Mouse (Mus musculus) heart, embryonic 10.5 days (tissue): Measurements from ENCODE around the gene Eif5. TPM values are rescaled to one million over a fixed set of nuclear protein-coding genes. Genes with fewer than 3 reads are reported as not detected.

Source experiments
- DNase-seq: peaks from one replicate; pipeline ENCODE4 v3.0.0-alpha.2; 2017; ENCODE audit warnings: low spot score
- H3K27ac ChIP-seq: fragments of 300-500 bp; sonication (generic); 2 replicates; pipeline ENCODE4 v1.5.1; 2016; ENCODE audit warnings: mild to moderate bottlenecking
- H3K27me3 ChIP-seq: fragments of 300-500 bp; sonication (generic); 2 replicates; pipeline ENCODE4 v1.6.1; 2016; ENCODE audit warnings: mild to moderate bottlenecking; ENCODE audit not compliant: poor library complexity, insufficient read depth, severe bottlenecking
- H3K36me3 ChIP-seq: fragments of 300-500 bp; sonication (generic); 2 replicates; pipeline ENCODE4 v1.6.1; 2016; ENCODE audit warnings: mild to moderate bottlenecking, moderate library complexity
- H3K4me1 ChIP-seq: fragments of 300-500 bp; sonication (generic); 2 replicates; pipeline ENCODE4 v1.6.1; 2016; ENCODE audit warnings: mild to moderate bottlenecking
- H3K4me3 ChIP-seq: fragments of 300-500 bp; sonication (generic); 2 replicates; pipeline ENCODE4 v1.5.1; 2016; ENCODE audit warnings: mild to moderate bottlenecking, moderate library complexity
- H3K9me3 ChIP-seq: fragments of 300-500 bp; sonication (generic); 2 replicates; pipeline ENCODE4 v1.6.1; 2016; ENCODE audit warnings: mild to moderate bottlenecking, moderate library complexity
- WGBS: fragments of 180-500 bp; shearing (Covaris S2); methylation state at CpG from one replicate; pipeline ENCODE4 v1.1.7; 2016; 5-methylcytosine and 5-hydroxymethylcytosine counted together
- polyA plus RNA-seq: library from polyadenylated mRNA; unstranded; fragments of >200 nt; fragmentation: Nextera tagmentation; extraction: Ambion mirVana; gene quantifications from 2 replicates; pipeline ENCODE4 v1.2.1, GENCODE M21; 2016

Eif5 gene
- polyA plus RNA-seq, 1 experiment from 2014 or later: 616 TPM

DNA sequence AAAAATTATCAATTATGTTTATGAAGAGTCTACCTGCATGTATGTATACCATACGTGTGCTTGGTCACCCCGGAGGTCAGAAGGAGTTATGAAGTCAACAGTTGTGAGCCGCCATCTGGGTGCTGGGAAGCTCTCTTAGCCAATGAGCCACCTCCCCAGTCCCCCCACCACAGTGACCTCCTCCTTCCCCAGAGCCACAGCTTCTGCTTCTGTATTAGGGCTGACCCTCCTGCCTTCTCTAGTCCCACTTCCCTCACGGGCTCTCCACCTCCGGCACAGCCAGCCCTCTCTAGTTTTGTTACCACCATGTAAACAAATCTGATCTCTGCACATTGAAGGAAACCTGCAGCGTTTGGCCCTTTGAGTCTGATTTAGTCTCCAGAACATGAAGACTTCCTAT is 19.7 kb downstream of the Eif5 start:
- DNase-seq: no peak
- Histone ChIP-seq H3K9me3 (no peaks in the 10 kb centered on the region), H3K4me3 (no peak overlapping the region), H3K4me1 (peaks cover 16% of the 10 kb centered on the region), H3K27me3 (no peaks in the 10 kb centered on the region), H3K36me3 (no peaks in the 10 kb centered on the region), H3K27ac (no peak overlapping the region)
- 72% methylated on average over 6 of the region's 6 CpGs for WGBS

DNA sequence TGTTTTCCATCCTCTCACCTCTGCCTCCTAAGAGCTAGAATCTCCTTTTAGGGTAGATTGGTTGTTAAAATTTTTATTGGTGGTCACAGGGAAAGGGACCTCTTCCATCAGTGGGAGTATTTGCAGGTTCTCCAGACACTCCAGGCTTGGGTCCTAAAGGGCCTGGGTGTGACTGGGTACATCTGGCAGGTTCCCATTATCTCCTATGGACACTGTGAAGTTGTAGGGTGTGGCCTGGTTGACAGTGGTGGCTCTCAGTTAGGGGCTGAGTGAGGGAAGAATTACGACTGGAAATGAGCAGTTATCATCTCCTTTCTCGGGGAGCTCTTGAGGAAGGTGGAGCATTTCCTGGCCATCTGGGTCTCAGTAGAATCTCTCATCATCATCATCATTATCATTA is 20.8 kb downstream of the Eif5 start:
- peak; percentile 85 for DNase-seq
- H3K27me3 ChIP-seq: no peaks in the 10 kb centered on the region
- 41% methylated on average over 2 of the region's 2 CpGs for WGBS

DNA sequence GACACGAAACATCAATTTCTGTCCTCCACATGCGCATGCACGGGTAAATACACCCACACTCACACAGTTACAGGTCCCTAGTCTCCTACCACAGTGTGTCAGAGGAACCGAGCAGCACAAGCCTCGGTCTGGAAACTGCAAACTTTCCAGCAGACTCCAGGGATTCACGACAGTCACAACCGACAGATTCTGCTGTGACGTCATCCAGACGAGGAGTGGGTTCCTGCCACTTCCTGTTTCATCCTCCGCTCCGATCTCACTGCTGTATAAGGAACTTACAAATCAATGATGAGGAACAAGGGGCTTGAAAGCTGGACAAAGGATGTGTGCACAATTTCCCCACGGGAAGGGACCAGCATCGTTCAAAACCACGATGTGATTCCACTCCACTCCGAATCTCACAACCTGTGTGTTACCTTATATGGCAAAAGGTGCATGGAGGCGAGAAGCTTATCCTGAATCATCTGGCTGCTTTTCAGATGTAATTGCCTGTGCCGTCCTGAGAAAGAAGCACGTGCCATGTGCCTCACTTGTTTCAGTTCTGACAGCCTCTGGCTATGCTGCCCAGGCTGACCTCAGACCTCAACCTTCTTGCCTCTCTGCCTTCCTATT is 21.9 kb downstream of the Eif5 start:
- H3K27ac ChIP-seq: peak overlapping the region; percentile 57; the same call in 1 of the 2 replicates
- H3K9me3 ChIP-seq: no peaks in the 10 kb centered on the region
- DNase-seq: no peak
- no peaks in the 10 kb centered on the region for H3K27me3 ChIP-seq
- H3K36me3 ChIP-seq: no peaks in the 10 kb centered on the region
- peak overlapping the region; percentile 41; the same call in 1 of the 2 replicates for H3K4me3 ChIP-seq
- WGBS: 46% methylated on average over 18 of the region's 18 CpGs
- peaks cover 23% of the 10 kb centered on the region for H3K4me1 ChIP-seq

More for the DNA sequence above, 20.8 kb downstream of the Eif5 start:
- no peak overlapping the region for H3K4me3 ChIP-seq
- H3K4me1 ChIP-seq: peaks cover 23% of the 10 kb centered on the region
- H3K36me3 ChIP-seq: no peaks in the 10 kb centered on the region
- H3K27ac ChIP-seq: no peak overlapping the region
- H3K9me3 ChIP-seq: no peaks in the 10 kb centered on the region

- H3K27ac ChIP-seq: peak overlapping the region; percentile 57; the same call in 1 of the 2 replicates
- H3K27me3 ChIP-seq: no peaks in the 10 kb centered on the region
- H3K36me3 ChIP-seq: no peaks in the 10 kb centered on the region
- no peaks in the 10 kb centered on the region for H3K9me3 ChIP-seq
- no peak overlapping the region for H3K4me3 ChIP-seq
- peaks cover 23% of the 10 kb centered on the region for H3K4me1 ChIP-seq
- 76% methylated on average over 5 of the region's 5 CpGs for WGBS
- DNase-seq: no peak
Measured at GRCm38 (mm10) chr12:111560286-111560685, 22.5 kb downstream of the Eif5 start.

DNA sequence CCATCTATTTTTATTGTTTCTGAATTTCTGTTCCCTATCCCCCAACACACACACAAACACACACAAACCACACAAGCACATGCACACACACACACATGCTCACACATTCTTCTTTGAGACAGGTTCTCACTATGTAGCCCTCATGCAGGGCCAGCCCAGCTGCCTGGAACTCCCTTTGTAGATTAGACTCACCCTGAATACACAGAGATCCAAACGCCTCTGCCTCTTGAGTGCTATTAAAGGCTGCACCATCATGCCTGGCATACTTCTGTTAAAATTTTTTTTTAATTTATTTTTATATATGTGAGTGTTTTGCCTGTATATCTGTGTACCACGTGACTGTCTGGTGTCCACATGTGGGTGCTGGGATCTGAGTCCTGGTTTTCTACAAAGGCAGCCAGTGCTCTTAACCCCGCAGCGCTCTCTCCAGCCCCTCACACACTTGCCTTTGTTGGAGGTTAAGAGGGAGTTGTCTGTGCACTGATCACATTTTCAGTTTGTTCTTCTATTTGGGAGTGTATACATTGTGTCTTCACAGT is 24.5 kb downstream of the Eif5 start:
- Histone ChIP-seq H3K9me3 (no peaks in the 10 kb centered on the region), H3K36me3 (no peaks in the 10 kb centered on the region), H3K4me3 (no peak overlapping the region), H3K27ac (peak overlapping the region; percentile 44; the same call in 1 of the 2 replicates), H3K27me3 (no peaks in the 10 kb centered on the region), H3K4me1 (peaks cover 23% of the 10 kb centered on the region)
- no peak for DNase-seq
- 37% methylated on average over 4 of the region's 4 CpGs for WGBS

DNA sequence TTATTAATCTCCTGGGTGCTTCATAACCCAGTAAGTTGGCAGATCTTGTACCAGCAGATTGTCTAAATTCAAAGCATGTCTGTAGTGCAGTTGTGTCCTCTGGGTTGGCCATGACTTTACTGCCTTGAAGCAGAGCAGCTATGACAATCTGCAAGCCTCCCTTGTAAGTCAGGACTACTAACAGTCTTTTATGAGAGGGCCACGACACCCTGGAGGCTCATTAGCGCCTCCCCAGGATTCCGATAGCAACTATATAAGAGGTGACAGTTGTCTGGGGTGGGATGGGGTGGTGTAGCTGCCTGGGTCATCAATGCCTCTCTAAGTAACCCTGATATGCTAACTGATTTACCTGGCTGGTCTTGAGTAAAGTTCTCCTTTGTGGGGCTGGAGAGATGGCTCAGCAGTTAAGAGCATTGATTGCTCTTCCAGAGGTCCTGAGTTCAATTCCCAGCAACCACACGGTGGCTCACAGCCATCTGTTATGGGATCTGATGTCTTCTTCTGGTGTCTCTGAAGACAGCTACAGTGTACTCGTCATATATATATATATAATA is 25.3 kb downstream of the Eif5 start:
- Histone ChIP-seq H3K27ac (no peak overlapping the region), H3K9me3 (no peaks in the 10 kb centered on the region), H3K36me3 (no peaks in the 10 kb centered on the region), H3K4me1 (peaks cover 23% of the 10 kb centered on the region), H3K27me3 (no peaks in the 10 kb centered on the region), H3K4me3 (no peak overlapping the region)
- 39% methylated on average over 5 of the region's 5 CpGs for WGBS
- no peak for DNase-seq

GRCm38 (mm10) chr12:111565363-111565762 is 27.5 kb downstream of the Eif5 start:
- no peak for DNase-seq
- Histone ChIP-seq H3K9me3 (no peaks in the 10 kb centered on the region), H3K4me1 (peaks cover 19% of the 10 kb centered on the region), H3K27ac (no peak overlapping the region), H3K4me3 (no peak overlapping the region), H3K27me3 (no peaks in the 10 kb centered on the region), H3K36me3 (no peaks in the 10 kb centered on the region)
- WGBS: 77% methylated on average over 5 of the region's 5 CpGs

DNA sequence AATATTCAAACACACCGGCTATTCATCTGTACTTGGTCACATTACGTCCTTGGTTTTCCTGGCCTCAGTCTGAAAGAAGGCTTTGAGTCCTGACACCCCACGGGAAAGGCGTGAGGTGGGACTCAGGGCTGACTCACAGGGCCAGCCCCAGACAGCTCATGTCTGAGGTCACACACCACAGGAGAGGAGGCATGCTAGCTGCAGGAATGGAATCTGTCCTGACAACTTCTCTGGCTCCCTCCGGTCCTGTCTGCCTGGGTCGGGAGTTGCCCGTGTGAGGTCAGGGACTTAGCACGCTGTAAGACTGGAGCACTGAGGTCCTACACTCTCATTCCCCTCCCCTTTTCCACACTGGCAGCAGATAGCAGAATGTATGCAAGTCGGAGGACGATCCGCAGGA is 31.0 kb downstream of the Eif5 start:
- WGBS: 48% methylated on average over 11 of the region's 11 CpGs
- DNase-seq: no peak
- H3K4me3 ChIP-seq: no peak overlapping the region
- peaks cover 16% of the 10 kb centered on the region for H3K4me1 ChIP-seq
- no peak overlapping the region for H3K27ac ChIP-seq
- no peaks in the 10 kb centered on the region for H3K9me3 ChIP-seq
- H3K27me3 ChIP-seq: no peaks in the 10 kb centered on the region
- no peaks in the 10 kb centered on the region for H3K36me3 ChIP-seq

GRCm38 (mm10) chr12:111572406-111572805 is 34.6 kb downstream of the Eif5 start:
- 66% methylated on average over 7 of the region's 7 CpGs for WGBS

GRCm38 (mm10) chr12:111573315-111573714 is 35.5 kb downstream of the Eif5 start:
- Histone ChIP-seq H3K9me3 (no peaks in the 10 kb centered on the region), H3K4me1 (peaks cover 29% of the 10 kb centered on the region), H3K27ac (no peak overlapping the region), H3K36me3 (peaks cover 3% of the 10 kb centered on the region; the same call in 1 of the 2 replicates), H3K27me3 (no peaks in the 10 kb centered on the region), H3K4me3 (peak overlapping the region; percentile 100)
- no peak for DNase-seq
- 59% methylated on average over 6 of the region's 6 CpGs for WGBS

More at GRCm38 (mm10) chr12:111572406-111572805, 34.6 kb downstream of the Eif5 start:
- H3K36me3 ChIP-seq: peaks cover 2% of the 10 kb centered on the region; the same call in 1 of the 2 replicates
- H3K9me3 ChIP-seq: no peaks in the 10 kb centered on the region
- no peaks in the 10 kb centered on the region for H3K27me3 ChIP-seq
- H3K4me3 ChIP-seq: no peak overlapping the region
- DNase-seq: no peak
- H3K4me1 ChIP-seq: peaks cover 29% of the 10 kb centered on the region
- no peak overlapping the region for H3K27ac ChIP-seq

DNA sequence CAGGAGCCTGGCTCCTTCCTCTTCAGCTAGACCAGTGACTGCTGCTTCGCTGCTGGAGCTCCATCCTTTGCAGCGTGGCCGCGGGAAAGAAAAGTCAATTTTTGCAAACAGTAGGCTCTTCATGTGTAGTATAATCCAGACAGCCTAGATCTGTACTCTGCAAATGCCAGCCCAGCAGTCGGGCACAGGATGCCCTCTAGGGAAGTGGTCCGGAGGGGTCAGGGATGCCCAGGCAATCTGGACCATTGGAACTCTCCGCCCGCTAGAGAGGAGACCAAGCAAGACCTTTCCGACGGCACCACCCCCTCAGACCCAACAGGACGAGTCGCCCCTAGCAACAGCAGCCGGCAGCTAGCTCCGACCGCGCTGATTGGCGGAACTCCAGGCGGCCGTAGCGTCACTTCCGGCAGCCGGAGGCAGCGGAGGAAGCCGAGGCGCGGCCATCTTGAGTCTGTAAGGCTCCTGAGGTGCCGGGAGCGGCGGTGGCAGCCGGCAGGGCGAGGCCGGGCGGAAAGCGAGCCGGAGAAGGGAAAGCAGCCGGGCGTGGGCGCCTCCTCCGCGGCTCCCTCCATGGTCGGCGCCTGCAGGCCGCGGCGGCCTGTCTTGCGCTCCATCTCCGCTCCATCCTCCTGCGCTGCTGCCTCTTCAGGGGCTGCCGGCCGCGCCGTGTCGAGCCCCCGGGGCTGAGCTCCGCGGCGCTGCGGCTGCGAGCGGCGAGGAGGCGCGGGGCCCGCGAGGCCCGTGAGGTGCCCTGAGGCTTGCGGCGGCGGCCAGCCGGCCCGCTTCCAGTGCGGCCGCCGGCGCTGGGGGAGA is 36.5 kb downstream of the Eif5 start, which contains the start of gene Mark3:
Mark3 (plus strand) TSS at position 450 of the 813 bp plus-strand sequence.
- H3K4me3 ChIP-seq: peak within 1 kb of the TSS; percentile 100
- H3K4me1 ChIP-seq: peaks cover 25% of the 10 kb centered on the region
- DNase-seq: peak; percentile 99
- under 1% methylated on average over 75 of the region's 75 CpGs for WGBS
- no peaks in the 10 kb centered on the region for H3K27me3 ChIP-seq
- H3K36me3 ChIP-seq: peaks cover 3% of the 10 kb centered on the region; the same call in 1 of the 2 replicates
- peak within 1 kb of the TSS; percentile 98 for H3K27ac ChIP-seq
- no peaks in the 10 kb centered on the region for H3K9me3 ChIP-seq

- Histone ChIP-seq H3K36me3 (peaks cover 3% of the 10 kb centered on the region; the same call in 1 of the 2 replicates), H3K27me3 (no peaks in the 10 kb centered on the region), H3K4me1 (peaks cover 25% of the 10 kb centered on the region), H3K27ac (peak overlapping the region; percentile 98), H3K9me3 (no peaks in the 10 kb centered on the region), H3K4me3 (peak overlapping the region; percentile 100)
- under 1% methylated on average over 58 of the region's 58 CpGs for WGBS
- DNase-seq: peak; percentile 84
Measured at GRCm38 (mm10) chr12:111574887-111575838, 37.3 kb downstream of the Eif5 start.
